Mouse (Mus musculus) midbrain, embryonic 16.5 days (tissue): ENCODE measurements at regions not wholly inside any gene's neighbourhood (a gene's known extent, or its start where the extent isn't known, plus 50 kb on each side); places are given as distances from the start of the nearest gene placed in this dataset.

ENCODE experiments used
- ATAC-seq: fragments of 200-750 bp; cut with Nextera tagmentation; 2 replicates; pipeline ENCODE4 v1.8.0; 2017; ENCODE audit warnings: moderate TSS enrichment
- H3K27ac ChIP-seq: fragments of 300-500 bp; sonication (generic); 2 replicates; pipeline ENCODE4 v1.5.1; 2014; ENCODE audit warnings: mild to moderate bottlenecking, low read length, mixed read lengths
- H3K27me3 ChIP-seq: fragments of 300-500 bp; sonication (generic); 2 replicates; pipeline ENCODE4 v1.6.1; 2014; ENCODE audit warnings: low read depth, low read length, mixed read lengths; ENCODE audit not compliant: control insufficient read depth, insufficient read depth
- H3K36me3 ChIP-seq: fragments of 300-500 bp; sonication (generic); 2 replicates; pipeline ENCODE4 v1.6.1; 2014; ENCODE audit warnings: mild to moderate bottlenecking, low read length, moderate library complexity, mixed read lengths; ENCODE audit not compliant: control insufficient read depth, insufficient read depth
- H3K4me1 ChIP-seq: fragments of 300-500 bp; sonication (generic); 2 replicates; pipeline ENCODE4 v1.6.1; 2014; ENCODE audit warnings: mild to moderate bottlenecking, low read length, mixed read lengths; ENCODE audit not compliant: control insufficient read depth, insufficient read depth
- H3K4me2 ChIP-seq: fragments of 300-500 bp; sonication (generic); 2 replicates; pipeline ENCODE4 v1.6.1; 2014; ENCODE audit warnings: mild to moderate bottlenecking, low read length, mixed read lengths
- H3K4me3 ChIP-seq: fragments of 300-500 bp; sonication (generic); 2 replicates; pipeline ENCODE4 v1.5.1; 2014; ENCODE audit warnings: low read depth, mild to moderate bottlenecking, low read length, moderate library complexity, mixed read lengths
- H3K9ac ChIP-seq: fragments of 300-500 bp; sonication (generic); 2 replicates; pipeline ENCODE4 v1.6.1; 2014; ENCODE audit warnings: low read depth, low read length, mixed read lengths
- H3K9me3 ChIP-seq: fragments of 300-500 bp; sonication (generic); replicated peaks from 2 replicates; pipeline ENCODE4 v1.6.1; 2014; ENCODE audit warnings: mild to moderate bottlenecking, low read length, mixed read lengths; ENCODE audit not compliant: control insufficient read depth, poor library complexity, severe bottlenecking
- WGBS: fragments of 180-500 bp; shearing (Covaris S2); extraction: QIAGEN DNeasy Blood & Tissue Kit; methylation state at CpG from one replicate; pipeline ENCODE4 v1.1.7; 2014; 5-methylcytosine and 5-hydroxymethylcytosine counted together

GRCm38 (mm10) chr12:65403124-65403523 is 177.8 kb downstream of the Wdr20rt start:
- no peaks in the 10 kb centered on the region for H3K9me3 ChIP-seq
- H3K9ac ChIP-seq: no peak overlapping the region
- H3K27me3 ChIP-seq: no peaks in the 10 kb centered on the region
- H3K4me3 ChIP-seq: no peak overlapping the region
- H3K36me3 ChIP-seq: no peaks in the 10 kb centered on the region
- H3K27ac ChIP-seq: no peak overlapping the region
- H3K4me2 ChIP-seq: no peak overlapping the region
- WGBS: 89% methylated on average over 2 of the region's 2 CpGs
- ATAC-seq: no peak; the same call in 1 of the 2 replicates
- no peaks in the 10 kb centered on the region for H3K4me1 ChIP-seq

DNA sequence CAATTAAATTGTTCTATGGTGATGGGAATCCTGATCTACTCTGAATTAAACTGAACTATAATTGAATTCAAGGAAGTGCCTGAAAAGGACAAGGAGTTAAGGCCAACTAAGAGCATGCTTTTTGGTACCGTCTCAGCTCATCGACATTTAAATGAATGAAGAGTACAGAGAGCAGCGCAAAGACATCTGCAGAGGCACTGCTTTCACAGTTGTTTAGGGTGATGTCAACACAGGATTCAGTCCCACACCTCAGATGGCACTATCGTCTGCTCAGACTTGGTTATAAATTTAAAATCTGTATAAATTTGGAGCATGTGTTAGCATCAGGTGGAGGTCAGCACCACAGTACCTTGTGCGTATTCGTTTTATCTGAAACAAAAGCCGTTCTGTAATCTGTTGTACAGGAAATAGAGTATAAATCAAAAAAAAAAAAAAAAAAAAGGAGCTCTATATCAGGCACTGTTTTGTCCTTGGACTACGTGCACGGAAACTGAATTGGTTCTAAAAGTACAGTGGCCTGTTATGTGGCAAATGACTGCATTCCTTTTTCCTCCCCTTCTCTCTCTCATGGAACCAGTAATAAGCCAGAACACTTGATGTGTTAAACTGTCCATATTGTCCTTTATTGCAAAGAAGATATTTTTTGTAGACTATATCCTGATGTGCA is 187.8 kb downstream of the Wdr20rt start:
- H3K9ac ChIP-seq: no peak overlapping the region
- H3K27me3 ChIP-seq: no peaks in the 10 kb centered on the region
- peak; percentile 59 for ATAC-seq
- whole genome bisulfite sequencing: 62% methylated on average over 9 of the region's 9 CpGs
- peaks cover 3% of the 10 kb centered on the region for H3K4me1 ChIP-seq
- H3K36me3 ChIP-seq: no peaks in the 10 kb centered on the region
- no peak overlapping the region for H3K27ac ChIP-seq
- no peak overlapping the region for H3K4me3 ChIP-seq
- H3K9me3 ChIP-seq: no peaks in the 10 kb centered on the region
- H3K4me2 ChIP-seq: no peak overlapping the region

- no peak overlapping the region for H3K27ac ChIP-seq
- H3K9ac ChIP-seq: no peak overlapping the region
- peak; percentile 92 for ATAC-seq
- 24% methylated on average over 4 of the region's 4 CpGs for WGBS
- H3K27me3 ChIP-seq: no peaks in the 10 kb centered on the region
- no peak overlapping the region; the same call in 1 of the 2 replicates for H3K4me2 ChIP-seq
- no peak overlapping the region for H3K4me3 ChIP-seq
- no peaks in the 10 kb centered on the region for H3K36me3 ChIP-seq
- H3K9me3 ChIP-seq: no peaks in the 10 kb centered on the region
- H3K4me1 ChIP-seq: peaks cover 3% of the 10 kb centered on the region
These were observed 189.1 kb downstream of the Wdr20rt start for GRCm38 (mm10) chr12:65414393-65414792.

- Histone ChIP-seq H3K4me3 (no peak overlapping the region), H3K27ac (no peak overlapping the region), H3K4me1 (peaks cover 3% of the 10 kb centered on the region), H3K9me3 (no peaks in the 10 kb centered on the region), H3K36me3 (no peaks in the 10 kb centered on the region), H3K4me2 (no peak overlapping the region), H3K27me3 (no peaks in the 10 kb centered on the region), H3K9ac (no peak overlapping the region)
- no peak for ATAC-seq
- 86% methylated on average over 5 of the region's 5 CpGs for WGBS
These were observed 191.6 kb downstream of the Wdr20rt start for GRCm38 (mm10) chr12:65416909-65417308.

GRCm38 (mm10) chr12:65420127-65420526 is 194.8 kb downstream of the Wdr20rt start:
- Histone ChIP-seq H3K36me3 (no peaks in the 10 kb centered on the region), H3K4me2 (no peak overlapping the region), H3K9me3 (no peaks in the 10 kb centered on the region), H3K4me3 (no peak overlapping the region), H3K4me1 (no peaks in the 10 kb centered on the region), H3K27ac (no peak overlapping the region), H3K9ac (no peak overlapping the region), H3K27me3 (no peaks in the 10 kb centered on the region)
- no peak for ATAC-seq
- WGBS: 87% methylated on average over 7 of the region's 7 CpGs

GRCm38 (mm10) chr12:65424506-65424905 is 199.2 kb downstream of the Wdr20rt start:
- no peaks in the 10 kb centered on the region for H3K27me3 ChIP-seq
- no peak for ATAC-seq
- H3K4me1 ChIP-seq: no peaks in the 10 kb centered on the region
- H3K27ac ChIP-seq: no peak overlapping the region
- WGBS: 96% methylated on average over 2 of the region's 2 CpGs
- H3K4me3 ChIP-seq: no peak overlapping the region
- no peaks in the 10 kb centered on the region for H3K9me3 ChIP-seq
- no peak overlapping the region for H3K9ac ChIP-seq
- no peaks in the 10 kb centered on the region for H3K36me3 ChIP-seq
- no peak overlapping the region for H3K4me2 ChIP-seq

GRCm38 (mm10) chr12:65425440-65425839 is 200.1 kb downstream of the Wdr20rt start:
- Histone ChIP-seq H3K27me3 (no peaks in the 10 kb centered on the region), H3K36me3 (no peaks in the 10 kb centered on the region), H3K4me2 (no peak overlapping the region), H3K9ac (no peak overlapping the region), H3K4me3 (no peak overlapping the region), H3K27ac (no peak overlapping the region), H3K4me1 (no peaks in the 10 kb centered on the region), H3K9me3 (no peaks in the 10 kb centered on the region)
- ATAC-seq: no peak
- WGBS: 94% methylated on average over 2 of the region's 2 CpGs

GRCm38 (mm10) chr12:65426884-65427283 is 201.6 kb downstream of the Wdr20rt start:
- Histone ChIP-seq H3K4me2 (no peak overlapping the region), H3K9ac (no peak overlapping the region), H3K27ac (no peak overlapping the region), H3K4me3 (no peak overlapping the region), H3K9me3 (no peaks in the 10 kb centered on the region), H3K4me1 (no peaks in the 10 kb centered on the region), H3K36me3 (no peaks in the 10 kb centered on the region), H3K27me3 (no peaks in the 10 kb centered on the region)
- no peak for ATAC-seq
- 83% methylated on average over 11 of the region's 11 CpGs for WGBS

DNA sequence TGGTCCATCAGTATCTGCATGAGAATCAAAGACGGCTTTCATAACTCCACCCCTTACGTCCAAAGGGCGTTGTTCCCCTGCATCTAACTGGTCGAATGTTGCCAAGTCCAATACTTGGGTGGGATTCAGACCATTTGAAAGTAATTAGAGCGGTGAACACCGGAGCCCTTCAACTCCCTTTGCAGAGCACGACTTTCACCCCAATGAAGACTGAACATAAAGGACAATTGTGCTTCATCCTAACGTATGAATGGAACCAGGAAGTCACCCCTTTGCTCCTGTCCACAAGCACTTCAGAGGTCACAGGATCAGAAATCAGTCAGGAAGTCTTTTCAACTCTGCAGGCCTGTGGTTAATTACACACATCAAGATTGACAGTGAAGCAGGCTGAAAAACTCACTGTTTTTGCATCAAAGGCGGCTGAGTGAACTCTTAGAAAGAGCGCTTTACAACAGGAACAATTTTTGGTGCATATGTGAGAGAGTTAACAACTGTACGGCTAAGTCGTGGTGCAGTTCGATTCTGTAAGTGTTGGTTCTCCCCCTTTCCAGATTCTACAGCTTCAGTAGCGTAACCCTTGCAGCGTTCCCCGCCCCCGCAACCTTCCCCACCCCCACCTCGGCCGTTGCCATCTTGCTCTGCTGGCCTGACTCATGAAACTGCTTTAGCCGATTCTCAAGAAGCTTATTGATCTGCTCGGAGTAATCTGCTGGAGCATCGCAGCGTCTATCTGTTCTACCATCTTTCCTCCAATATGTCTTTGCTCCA is 203.1 kb downstream of the Wdr20rt start:
- no peak overlapping the region for H3K9ac ChIP-seq
- no peaks in the 10 kb centered on the region for H3K27me3 ChIP-seq
- WGBS: 64% methylated on average over 23 of the region's 23 CpGs
- H3K9me3 ChIP-seq: no peaks in the 10 kb centered on the region
- peak overlapping the region; percentile 21 for H3K4me2 ChIP-seq
- no peaks in the 10 kb centered on the region for H3K36me3 ChIP-seq
- peak; percentile 51; the same call in 1 of the 2 replicates for ATAC-seq
- no peaks in the 10 kb centered on the region for H3K4me1 ChIP-seq
- H3K4me3 ChIP-seq: no peak overlapping the region
- no peak overlapping the region for H3K27ac ChIP-seq
